Mouse (Mus musculus) midbrain, embryonic 14.5 days (tissue): ENCODE results near the gene Man2a2. TPM values are rescaled to one million over a fixed set of nuclear protein-coding genes. Genes with fewer than 3 reads are reported as not detected.
A peak's percentile ranks its signal among the peaks of the same experiment; 100 is the strongest.

Source experiments
- ATAC-seq: fragments of 200-750 bp; cut with Nextera tagmentation; 2 replicates; pipeline ENCODE4 v1.8.0; 2017; ENCODE audit warnings: moderate number of reproducible peaks, moderate library complexity; ENCODE audit not compliant: low FRiP score, low TSS enrichment
- DNase-seq: peaks from one replicate; pipeline ENCODE4 v3.0.0-alpha.2; 2015
- H3K27ac ChIP-seq: fragments of 300-500 bp; sonication (generic); replicated peaks from 2 replicates; pipeline ENCODE4 v1.5.1; 2014; ENCODE audit warnings: mild to moderate bottlenecking, low read depth, low read length, moderate library complexity
- H3K27me3 ChIP-seq: fragments of 300-500 bp; sonication (generic); 2 replicates; pipeline ENCODE4 v1.6.1; 2014; ENCODE audit warnings: low read length, control low read depth, mixed read lengths; ENCODE audit not compliant: control insufficient read depth, insufficient read depth
- H3K36me3 ChIP-seq: fragments of 300-500 bp; sonication (generic); 2 replicates; pipeline ENCODE4 v1.6.1; 2014; ENCODE audit warnings: low read length, control low read depth; ENCODE audit not compliant: control insufficient read depth, insufficient read depth
- H3K4me1 ChIP-seq: fragments of 300-500 bp; sonication (generic); 2 replicates; pipeline ENCODE4 v1.6.1; 2014; ENCODE audit warnings: mild to moderate bottlenecking, antibody characterized with exemption, low read length, control low read depth; ENCODE audit not compliant: control insufficient read depth, insufficient read depth
- H3K4me2 ChIP-seq: fragments of 300-500 bp; sonication (generic); 2 replicates; pipeline ENCODE4 v1.6.1; 2014; ENCODE audit warnings: mild to moderate bottlenecking, low read length, moderate library complexity
- H3K4me3 ChIP-seq: fragments of 300-500 bp; sonication (generic); replicated peaks from 2 replicates; pipeline ENCODE4 v1.5.1; 2014; ENCODE audit warnings: low read depth, low read length
- H3K9ac ChIP-seq: fragments of 300-500 bp; sonication (generic); replicated peaks from 2 replicates; pipeline ENCODE4 v1.6.1; 2014; ENCODE audit warnings: mild to moderate bottlenecking, low read length, moderate library complexity
- H3K9me3 ChIP-seq: fragments of 300-500 bp; sonication (generic); 2 replicates; pipeline ENCODE4 v1.6.1; 2016; ENCODE audit warnings: low read length, control low read depth, mixed read lengths; ENCODE audit not compliant: control insufficient read depth
- WGBS: fragments of 180-500 bp; shearing (Covaris S2); extraction: QIAGEN DNeasy Blood & Tissue Kit; methylation state at CpG from one replicate; pipeline ENCODE4 v1.1.7; 2014; 5-methylcytosine and 5-hydroxymethylcytosine counted together
- polyA plus RNA-seq: library from polyadenylated mRNA; unstranded; fragments of >200 nt; fragmentation: Nextera tagmentation; extraction: Ambion mirVana; gene quantifications from 2 replicates; pipeline ENCODE4 v1.2.1, GENCODE M21; 2014

Man2a2 gene
- polyA plus RNA-seq, 1 experiment from 2014 or later, result 18.1 TPM

- Histone ChIP-seq H3K9ac (no peak overlapping the region), H3K36me3 (no peaks in the 10 kb centered on the region), H3K4me2 (no peak overlapping the region), H3K4me1 (no peaks in the 10 kb centered on the region), H3K9me3 (no peaks in the 10 kb centered on the region), H3K27me3 (no peaks in the 10 kb centered on the region), H3K4me3 (no peak overlapping the region), H3K27ac (no peak overlapping the region)
- ATAC-seq (no peak), DNase-seq (peak; percentile 79)
- WGBS, result 41% methylated on average over 6 of the region's 6 CpGs
Measured at GRCm38 (mm10) chr7:80377471-80377870, 6.3 kb upstream of the Man2a2 start.

DNA sequence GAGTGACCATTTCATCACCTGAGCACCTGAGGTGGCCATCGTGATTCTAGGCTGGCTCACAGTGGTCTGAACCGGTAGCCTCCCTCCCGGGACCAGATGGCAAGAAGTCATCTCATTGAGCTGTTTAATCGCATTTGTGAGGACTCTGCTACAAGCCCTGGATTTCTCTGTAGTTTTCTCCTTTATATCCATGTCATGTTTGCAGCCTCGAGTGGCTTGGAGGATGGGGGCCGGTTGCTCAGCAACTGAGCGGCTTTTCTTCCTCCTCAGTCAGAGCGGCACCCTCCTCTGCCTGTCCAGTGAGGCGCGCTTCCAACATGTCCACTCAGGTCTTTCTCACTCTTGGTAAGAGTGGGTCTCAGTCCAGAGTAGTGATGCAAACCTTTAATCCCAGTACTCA lies 5.0 kb upstream of the Man2a2 start:
- no peak overlapping the region for H3K4me2 ChIP-seq
- no peaks in the 10 kb centered on the region for H3K27me3 ChIP-seq
- H3K36me3 ChIP-seq, result no peaks in the 10 kb centered on the region
- no peak overlapping the region for H3K27ac ChIP-seq
- no peaks in the 10 kb centered on the region for H3K9me3 ChIP-seq
- 44% methylated on average over 10 of the region's 10 CpGs for WGBS
- ATAC-seq (no peak), DNase-seq (peak; percentile 58)
- H3K4me1 ChIP-seq, result no peaks in the 10 kb centered on the region
- H3K4me3 ChIP-seq, result no peak overlapping the region
- H3K9ac ChIP-seq, result no peak overlapping the region

- H3K36me3 ChIP-seq, result no peaks in the 10 kb centered on the region
- no peak overlapping the region for H3K4me2 ChIP-seq
- no peak overlapping the region for H3K4me3 ChIP-seq
- DNase-seq, result no peak
- no peaks in the 10 kb centered on the region for H3K4me1 ChIP-seq
- no peak overlapping the region for H3K27ac ChIP-seq
- no peak for ATAC-seq
- no peak overlapping the region for H3K9ac ChIP-seq
- no peaks in the 10 kb centered on the region for H3K9me3 ChIP-seq
- no peaks in the 10 kb centered on the region for H3K27me3 ChIP-seq
- 92% methylated on average over 9 of the region's 9 CpGs for WGBS
Measured at GRCm38 (mm10) chr7:80375376-80376039, 4.3 kb upstream of the Man2a2 start.

GRCm38 (mm10) chr7:80374733-80375132 lies 3.6 kb upstream of the Man2a2 start:
- Histone ChIP-seq H3K9me3 (no peaks in the 10 kb centered on the region), H3K36me3 (no peaks in the 10 kb centered on the region), H3K4me1 (peaks cover 5% of the 10 kb centered on the region), H3K27me3 (no peaks in the 10 kb centered on the region), H3K4me2 (no peak overlapping the region), H3K9ac (no peak overlapping the region), H3K27ac (no peak overlapping the region), H3K4me3 (no peak overlapping the region)
- DNase-seq, result no peak
- WGBS, result 96% methylated on average over 3 of the region's 3 CpGs
- no peak for ATAC-seq

DNA sequence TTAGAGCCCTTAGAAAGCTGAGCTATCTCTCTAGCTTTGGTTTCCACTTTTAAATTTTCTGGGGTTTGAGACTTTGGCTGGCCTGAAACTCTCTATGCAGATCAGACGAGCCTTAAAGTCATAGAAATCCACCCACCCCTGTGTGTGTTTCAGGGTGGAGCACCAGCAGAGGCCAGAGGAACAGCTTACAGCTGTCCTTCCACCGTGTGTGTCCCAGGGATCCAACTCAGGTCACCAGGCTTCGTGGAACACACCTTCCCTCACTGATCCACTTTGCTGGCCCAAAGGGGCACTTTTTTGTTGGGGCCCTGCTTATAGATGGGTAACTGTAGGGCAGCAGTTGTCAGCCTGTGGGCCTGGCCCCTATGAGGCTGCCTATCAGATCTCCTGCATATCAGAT lies 3.1 kb upstream of the Man2a2 start:
- H3K9me3 ChIP-seq, result no peaks in the 10 kb centered on the region
- no peak overlapping the region for H3K4me3 ChIP-seq
- H3K27me3 ChIP-seq, result no peaks in the 10 kb centered on the region
- no peak overlapping the region for H3K27ac ChIP-seq
- DNase-seq, result no peak
- no peak overlapping the region for H3K4me2 ChIP-seq
- H3K36me3 ChIP-seq, result no peaks in the 10 kb centered on the region
- peaks cover 10% of the 10 kb centered on the region for H3K4me1 ChIP-seq
- ATAC-seq, result no peak
- 73% methylated on average over 3 of the region's 3 CpGs for WGBS
- no peak overlapping the region for H3K9ac ChIP-seq

DNA sequence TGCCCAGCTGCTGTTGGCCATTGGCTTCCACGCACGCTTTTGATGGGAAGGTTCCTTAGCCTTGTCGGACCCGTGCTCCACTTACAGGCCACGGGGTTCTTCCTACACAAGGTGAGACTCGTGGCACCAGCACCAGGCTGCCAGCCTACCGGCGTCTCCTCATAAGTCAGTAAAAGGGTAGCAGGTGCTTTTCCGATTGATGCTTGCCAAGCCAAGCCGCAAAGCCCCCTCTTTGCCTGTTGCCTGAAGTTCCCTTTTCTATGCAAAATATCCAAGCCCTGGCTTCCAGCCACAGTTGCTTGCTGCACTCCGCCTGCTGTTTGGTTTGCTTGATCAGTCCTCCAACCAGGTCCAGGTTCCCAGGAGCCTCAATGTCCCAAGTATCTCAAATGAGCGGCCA lies 2.7 kb upstream of the Man2a2 start:
- no peak overlapping the region for H3K27ac ChIP-seq
- H3K36me3 ChIP-seq, result no peaks in the 10 kb centered on the region
- ATAC-seq (no peak), DNase-seq (peak; percentile 27)
- H3K4me1 ChIP-seq, result peaks cover 14% of the 10 kb centered on the region
- no peaks in the 10 kb centered on the region for H3K27me3 ChIP-seq
- WGBS, result 80% methylated on average over 12 of the region's 12 CpGs
- no peaks in the 10 kb centered on the region for H3K9me3 ChIP-seq
- H3K4me2 ChIP-seq, result no peak overlapping the region
- H3K9ac ChIP-seq, result no peak overlapping the region
- H3K4me3 ChIP-seq, result no peak overlapping the region

DNA sequence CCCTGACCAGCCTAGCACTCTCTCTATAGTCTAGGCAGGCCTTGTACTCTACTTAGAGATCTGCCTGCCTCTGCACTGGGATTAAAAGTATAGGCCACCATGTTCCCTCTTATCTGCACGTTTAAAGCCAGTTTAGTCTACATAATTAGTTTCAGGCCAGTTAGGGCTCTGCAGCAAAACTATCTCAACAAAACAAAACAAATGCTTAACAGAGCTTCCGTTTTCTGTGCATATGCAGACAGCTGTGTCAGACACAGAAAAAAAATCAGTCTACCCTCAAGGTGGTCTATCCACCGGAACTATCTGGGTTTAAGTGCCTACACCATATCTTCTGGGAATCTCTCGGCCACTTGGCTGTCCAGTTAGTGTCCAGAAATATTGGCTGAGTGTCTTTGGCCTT lies 2.2 kb upstream of the Man2a2 start:
- H3K27ac ChIP-seq, result no peak overlapping the region
- H3K4me2 ChIP-seq, result no peak overlapping the region
- H3K36me3 ChIP-seq, result peaks cover 4% of the 10 kb centered on the region
- H3K4me1 ChIP-seq, result peaks cover 14% of the 10 kb centered on the region
- ATAC-seq (no peak), DNase-seq (no peak)
- no peak overlapping the region for H3K9ac ChIP-seq
- no peak overlapping the region for H3K4me3 ChIP-seq
- H3K9me3 ChIP-seq, result no peaks in the 10 kb centered on the region
- WGBS, result 84% methylated on average over 4 of the region's 4 CpGs
- no peaks in the 10 kb centered on the region for H3K27me3 ChIP-seq

- Histone ChIP-seq H3K4me3 (no peak overlapping the region), H3K36me3 (peaks cover 11% of the 10 kb centered on the region), H3K9me3 (no peaks in the 10 kb centered on the region), H3K27me3 (no peaks in the 10 kb centered on the region), H3K9ac (no peak overlapping the region), H3K4me1 (peaks cover 14% of the 10 kb centered on the region), H3K4me2 (no peak overlapping the region), H3K27ac (no peak overlapping the region)
- WGBS, result 61% methylated on average over 2 of the region's 2 CpGs
- ATAC-seq, result no peak
- no peak for DNase-seq
Measured at GRCm38 (mm10) chr7:80372667-80373066, 1.5 kb upstream of the Man2a2 start.

DNA sequence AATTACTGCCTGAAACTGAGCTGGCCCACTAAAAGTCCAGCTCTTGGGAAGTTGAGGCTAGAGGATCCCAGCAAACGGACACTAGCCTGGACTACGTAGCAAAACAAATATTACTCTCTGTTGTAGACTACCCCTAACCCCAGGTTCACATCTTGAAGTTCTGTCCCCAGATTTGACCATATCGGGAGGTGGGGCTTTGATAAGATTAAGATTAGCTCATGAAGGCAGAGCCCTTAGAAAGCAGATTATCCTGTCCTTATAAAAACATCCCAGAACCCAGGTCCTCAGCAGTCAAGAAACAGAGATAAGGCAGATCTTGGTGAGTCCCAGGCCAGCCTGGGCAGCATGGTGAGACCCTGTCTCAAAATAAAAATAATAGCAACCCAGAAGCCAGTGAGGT lies 991 bp upstream of the Man2a2 start:
- Histone ChIP-seq H3K9me3 (no peaks in the 10 kb centered on the region), H3K4me3 (no peak overlapping the region), H3K4me1 (peaks cover 14% of the 10 kb centered on the region), H3K27me3 (no peaks in the 10 kb centered on the region), H3K27ac (no peak overlapping the region), H3K4me2 (no peak overlapping the region), H3K36me3 (peaks cover 16% of the 10 kb centered on the region), H3K9ac (no peak overlapping the region)
- DNase-seq (no peak), ATAC-seq (no peak)
- WGBS, result 86% methylated on average over 3 of the region's 3 CpGs
